Mouse (Mus musculus) frontal cortex, postnatal 14 days (tissue): ENCODE data around the gene Nrp1.
A peak's percentile ranks its signal among the peaks of the same experiment; 100 is the strongest.

ENCODE experiments used
- DNase-seq, 2 experiments: peaks; one replicate each; pipeline ENCODE4 v3.0.0; 2022; ENCODE audit warnings: low spot score in 2 of 2

Gene Nrp1

DNA sequence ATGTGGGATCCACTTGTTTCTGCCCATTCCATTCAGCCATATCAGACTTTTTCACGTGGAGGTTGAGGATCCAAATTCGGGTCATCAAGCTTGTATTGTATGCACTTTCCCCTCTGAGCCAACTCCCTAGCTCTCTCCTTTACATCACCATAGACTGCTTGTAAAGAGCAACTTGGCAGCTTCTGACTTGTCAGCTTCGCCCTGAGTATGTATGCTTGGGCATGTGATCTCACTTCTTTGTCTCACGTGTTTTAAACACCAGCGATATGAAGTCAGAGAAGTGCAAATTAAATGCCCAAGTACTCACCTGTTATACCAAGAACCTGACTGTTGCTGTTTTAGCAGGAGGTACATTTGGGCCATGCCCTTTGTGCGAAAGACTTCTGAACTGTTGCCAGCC is 12.6 kb downstream of the Nrp1 start:
- no peak for DNase-seq

GRCm38 (mm10) chr8:128371789-128372188 is 13.4 kb downstream of the Nrp1 start:
- DNase-seq = no peak

- no peak for DNase-seq
Measured at GRCm38 (mm10) chr8:128372724-128373123, 14.3 kb downstream of the Nrp1 start.

DNA sequence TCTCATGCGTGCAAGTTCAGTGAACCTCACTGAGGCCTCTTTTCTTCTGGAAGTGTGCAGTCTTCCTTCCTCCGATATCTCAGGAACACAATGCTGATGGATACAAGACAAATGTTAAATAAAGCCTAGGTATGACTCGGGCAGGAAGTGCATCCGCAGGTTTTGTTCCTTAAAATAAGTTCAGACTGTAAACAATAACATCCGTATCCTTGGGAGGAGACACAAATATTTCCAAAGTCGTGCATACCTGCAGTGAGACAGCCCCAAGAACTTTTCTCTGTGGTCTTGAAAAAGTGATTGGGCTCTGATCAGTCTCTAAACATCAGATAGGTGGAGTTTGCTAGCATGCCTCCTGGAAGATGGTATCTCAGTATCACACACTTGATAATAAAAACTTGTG is 15.0 kb downstream of the Nrp1 start:
- DNase-seq = no peak

DNA sequence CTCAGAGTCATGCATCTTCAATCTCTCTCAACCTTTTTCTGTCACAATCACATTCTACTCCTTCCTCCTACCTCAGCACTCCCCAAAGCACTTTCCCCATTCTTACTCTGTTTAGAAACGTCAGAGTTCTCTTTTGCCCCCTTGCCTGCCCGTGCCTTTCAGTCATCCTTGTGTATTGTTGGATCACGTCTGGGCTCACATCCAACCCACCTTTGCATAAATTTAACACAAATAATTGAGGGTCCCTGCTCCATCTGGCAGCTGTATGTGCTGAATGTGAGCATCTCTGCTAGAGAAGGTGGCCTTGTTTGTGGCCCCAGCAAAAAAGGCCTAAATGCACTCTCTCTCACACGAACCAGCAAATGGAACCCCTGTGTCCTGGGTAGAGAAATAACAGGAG is 16.9 kb downstream of the Nrp1 start:
- no peak for DNase-seq

- DNase-seq = no peak
Measured at GRCm38 (mm10) chr8:128383176-128383575, 24.8 kb downstream of the Nrp1 start.

DNA sequence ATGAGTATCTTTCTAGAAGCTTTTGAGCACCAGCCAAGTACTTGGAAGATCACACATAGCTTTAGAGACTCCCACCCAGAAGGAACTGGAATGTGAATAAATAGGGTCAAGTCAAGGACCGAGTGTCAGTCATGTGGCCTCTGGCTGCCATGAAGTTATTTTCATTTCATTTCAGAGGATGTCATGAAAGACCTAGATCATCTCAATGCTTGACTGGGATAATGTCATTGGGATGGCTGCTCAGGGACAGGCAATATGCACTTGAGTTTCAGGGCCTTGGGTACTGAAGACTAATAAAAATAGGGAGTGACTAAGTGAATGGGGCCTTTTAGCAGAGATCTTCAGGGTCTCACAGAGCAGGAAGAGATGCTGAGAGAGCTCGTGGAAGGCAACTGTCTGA is 26.0 kb downstream of the Nrp1 start:
- no peak for DNase-seq

DNA sequence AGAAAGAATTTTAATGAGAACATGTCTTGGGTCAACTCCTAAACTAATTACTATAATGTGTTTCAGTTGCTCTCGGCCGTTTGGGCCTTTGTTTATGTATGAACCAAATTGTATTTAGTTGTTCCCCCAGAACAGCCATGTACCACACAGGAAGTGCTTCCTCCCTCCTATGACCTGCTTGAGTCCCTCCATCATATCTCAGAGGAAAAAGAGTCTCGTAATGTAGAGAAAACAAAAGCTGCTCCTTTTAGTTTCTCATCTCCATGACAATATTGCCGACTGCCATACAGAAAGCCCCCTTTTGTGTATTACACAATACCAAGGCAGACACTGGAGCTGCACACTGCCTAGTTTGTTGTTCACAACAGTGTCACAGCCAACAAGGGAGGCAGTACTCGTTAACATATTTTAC is 26.5 kb downstream of the Nrp1 start:
- no peak for DNase-seq

GRCm38 (mm10) chr8:128386963-128387621 is 28.7 kb downstream of the Nrp1 start:
- no peak for DNase-seq

DNA sequence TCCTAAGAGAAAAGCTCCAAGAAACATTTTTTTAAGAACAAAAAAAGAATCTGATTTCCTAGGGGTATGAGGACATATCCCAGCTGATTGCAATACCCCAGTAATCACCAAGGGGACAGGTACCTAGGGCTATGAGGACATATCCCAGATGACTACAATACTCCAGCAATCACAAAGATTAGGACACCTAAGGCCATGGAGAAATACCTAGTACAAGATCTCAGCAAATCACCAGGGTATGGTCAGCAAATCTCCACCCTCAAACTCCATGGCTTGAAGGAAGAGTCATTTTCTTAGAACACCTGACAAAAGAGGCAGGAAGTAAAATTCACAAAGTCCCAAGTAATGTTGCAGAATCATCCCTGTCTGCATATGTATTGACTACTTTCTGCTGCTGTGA is 32.4 kb downstream of the Nrp1 start:
- DNase-seq = no peak

DNA sequence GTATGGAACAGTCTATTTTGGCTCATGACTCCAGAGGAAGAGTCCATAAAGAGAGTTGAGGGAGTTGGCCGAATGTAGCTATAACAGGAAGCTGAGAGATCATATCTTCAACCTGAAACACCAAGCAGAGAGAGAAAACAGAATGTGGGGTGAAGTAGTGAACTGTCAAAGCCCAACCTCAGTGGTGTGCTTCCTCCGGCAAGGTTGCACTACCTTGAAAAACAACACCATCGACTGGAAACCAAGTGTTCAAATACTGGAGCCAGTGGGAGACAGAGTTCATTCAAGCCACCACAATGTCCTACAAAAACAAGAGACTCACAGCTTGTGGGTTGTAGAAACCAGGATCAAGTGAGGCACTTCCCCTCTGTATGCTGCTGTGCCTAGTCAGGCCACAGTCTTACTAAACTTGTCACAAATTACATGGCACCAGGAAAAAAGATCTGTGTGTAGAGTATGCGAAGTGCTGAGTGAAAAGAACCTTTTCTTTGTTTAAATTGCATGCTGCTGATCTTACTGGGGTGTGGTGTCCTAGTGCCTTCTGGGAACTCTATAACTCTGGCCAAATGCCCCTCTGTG is 32.9 kb downstream of the Nrp1 start:
- no peak for DNase-seq

GRCm38 (mm10) chr8:128394671-128395193 is 36.3 kb downstream of the Nrp1 start:
- DNase-seq = no peak

- no peak for DNase-seq
Measured at GRCm38 (mm10) chr8:128396968-128397367, 38.6 kb downstream of the Nrp1 start.

GRCm38 (mm10) chr8:128397441-128397840 is 39.0 kb downstream of the Nrp1 start:
- DNase-seq = no peak

- DNase-seq = no peak
Measured at GRCm38 (mm10) chr8:128398472-128399091, 40.2 kb downstream of the Nrp1 start.

DNA sequence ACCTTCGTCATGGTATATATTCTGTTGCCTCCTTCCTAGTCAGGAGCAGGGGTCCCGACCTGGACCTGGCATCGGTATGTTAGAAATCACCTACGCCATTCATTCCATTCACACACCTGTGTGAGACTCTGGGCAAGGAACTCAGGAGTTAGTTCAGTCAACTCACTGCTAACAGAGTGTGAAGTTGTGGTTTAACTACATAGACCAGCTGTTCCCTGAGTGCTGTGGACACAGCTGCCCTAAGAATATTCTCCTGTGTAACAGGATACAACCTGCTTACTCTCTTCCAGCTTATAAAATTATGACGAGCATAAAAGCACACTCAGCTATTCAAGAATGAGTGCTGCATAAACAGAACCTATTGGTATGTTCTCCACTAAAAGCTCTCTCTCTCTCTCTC is 41.9 kb downstream of the Nrp1 start:
- no peak for DNase-seq

DNA sequence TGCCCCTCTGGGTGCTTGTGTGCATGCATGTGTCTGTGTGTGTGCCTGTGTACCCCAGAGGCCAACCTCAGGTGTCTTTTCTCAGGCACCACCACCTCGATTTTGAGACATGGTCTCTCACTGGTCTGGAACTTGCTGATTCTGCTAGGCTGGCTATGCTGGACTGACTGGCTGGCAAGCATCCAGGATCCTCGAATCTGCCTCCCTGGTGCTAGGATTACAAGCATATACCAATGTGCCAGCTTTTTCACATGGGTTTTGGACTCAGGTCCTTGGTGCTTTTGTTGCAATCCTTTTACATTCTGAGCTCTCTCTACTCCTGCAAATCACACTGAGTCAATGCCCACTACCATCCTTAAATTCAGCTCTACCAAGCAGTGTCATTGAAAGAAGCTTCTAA is 46.5 kb downstream of the Nrp1 start:
- DNase-seq = no peak

- DNase-seq = no peak
Measured at GRCm38 (mm10) chr8:128413381-128413780, 55.0 kb downstream of the Nrp1 start.

- peak; percentile 48 to 70 for DNase-seq
Measured at GRCm38 (mm10) chr8:128415730-128416684, 57.6 kb downstream of the Nrp1 start.

GRCm38 (mm10) chr8:128416896-128417295 is 58.5 kb downstream of the Nrp1 start:
- DNase-seq = no peak

DNA sequence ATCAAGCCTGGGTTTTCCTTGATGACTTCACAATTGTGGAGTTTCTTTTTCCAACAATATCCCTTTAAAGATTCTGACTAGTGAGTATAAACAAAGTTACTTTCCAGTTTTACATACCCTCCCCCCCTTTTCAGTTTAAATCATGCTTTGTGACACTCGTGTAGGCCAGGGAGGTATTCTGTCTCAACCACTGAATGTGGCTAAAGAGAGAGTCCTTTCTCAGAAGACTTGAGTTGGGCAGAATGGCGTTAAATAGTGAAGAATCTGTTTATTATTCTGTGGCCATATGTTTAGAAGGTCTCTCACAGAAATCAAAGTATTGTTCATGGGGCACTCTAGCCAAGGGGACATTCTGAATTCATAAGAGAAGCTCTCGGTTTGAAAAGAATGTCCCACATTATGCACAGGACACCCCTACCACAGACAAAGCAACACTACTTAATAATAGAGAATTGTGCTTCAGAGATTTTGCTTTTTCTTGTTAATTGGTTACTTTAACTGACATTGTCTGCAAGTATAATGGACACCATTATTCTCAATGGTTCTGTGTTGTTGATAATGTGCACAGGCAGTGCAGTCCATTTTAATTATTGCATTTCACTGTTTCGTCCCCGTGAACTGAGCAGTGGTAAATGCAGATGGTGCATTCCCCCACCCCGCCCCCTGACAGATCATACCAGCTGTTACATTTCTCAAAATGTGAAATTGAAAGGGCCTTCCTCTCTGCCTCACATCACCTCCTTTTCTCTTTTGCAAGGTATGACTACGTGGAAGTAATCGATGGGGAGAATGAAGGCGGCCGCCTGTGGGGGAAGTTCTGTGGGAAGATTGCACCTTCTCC is 59.8 kb downstream of the Nrp1 start:
- no peak for DNase-seq
